Mouse (Mus musculus): ENCODE data around the gene Zfp729a.
A peak's percentile ranks its signal among the peaks of the same experiment; 100 is the strongest.
"Not testable (repeated sequence)": the region's sequence is repeated elsewhere in the genome, so short reads cannot be mapped to it uniquely, and the experiment has no call there.

Zfp729a gene

DNA sequence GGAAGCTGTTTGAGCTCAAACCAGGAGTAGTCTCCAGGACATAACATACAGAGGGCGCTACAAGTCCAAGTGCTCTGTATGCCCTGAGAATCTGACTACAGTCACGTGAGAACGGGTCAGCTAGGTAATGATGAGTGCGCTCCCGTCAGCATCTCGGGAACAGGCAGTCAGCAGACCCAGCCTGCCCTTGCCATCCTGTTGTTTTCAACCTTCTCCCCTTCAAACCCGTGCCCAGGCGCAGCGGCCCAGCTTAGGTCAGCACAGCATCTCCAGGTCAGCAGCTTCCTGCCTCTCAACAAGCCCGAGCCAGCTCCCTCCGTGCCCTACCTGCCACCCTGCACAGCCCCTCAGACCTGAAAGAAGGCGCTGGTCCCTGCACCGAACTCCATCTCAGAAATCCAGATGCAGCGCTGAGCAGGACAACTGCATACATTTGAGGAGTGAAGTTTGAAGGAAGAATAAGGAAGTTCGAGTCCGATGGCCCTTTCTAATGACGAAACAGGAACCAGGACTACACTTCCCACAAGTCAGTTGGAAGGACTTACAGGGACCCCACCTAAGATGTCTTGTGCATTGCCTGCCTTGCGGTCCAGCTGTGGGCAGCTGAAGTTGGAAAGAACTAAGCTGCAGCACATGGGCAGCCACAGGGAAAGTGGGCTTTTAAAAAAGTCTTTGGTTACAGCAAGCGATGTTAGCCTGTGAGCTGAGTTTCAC lies at the start of gene Zfp729a, which contains the start of gene Gm49345:
TSS of gene Zfp729a (minus strand) at position 498 of the 714 bp plus-strand sequence.
TSS of gene Gm49345 (minus strand) at position 476 of the 714 bp plus-strand sequence.
- DNase-seq = peak; percentile 60 to 79

DNA sequence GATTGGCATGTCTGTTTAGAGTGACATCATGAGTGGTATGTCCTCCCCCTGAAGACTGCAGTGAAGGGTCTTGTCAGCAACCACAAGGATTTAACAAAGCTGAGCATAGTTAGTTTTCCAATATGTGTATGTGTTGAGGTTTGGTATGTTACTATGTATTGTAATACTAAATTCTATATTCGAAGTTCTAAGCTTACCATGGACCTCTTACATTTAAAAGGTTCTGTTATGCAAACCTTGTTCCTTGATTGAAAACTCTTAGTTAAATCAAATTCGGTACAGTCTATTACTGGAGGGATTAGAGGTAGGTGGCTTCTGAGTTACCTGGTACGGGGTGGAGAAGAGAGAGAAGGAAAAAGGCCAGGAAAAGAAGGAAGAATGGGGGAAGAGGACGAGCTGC lies 49.4 kb upstream of the Zfp729a start, which contains the start of gene Zfp738:
TSS of gene Zfp738 (minus strand) at position 101 of the 400 bp plus-strand sequence.
- DNase-seq = no peak

DNA sequence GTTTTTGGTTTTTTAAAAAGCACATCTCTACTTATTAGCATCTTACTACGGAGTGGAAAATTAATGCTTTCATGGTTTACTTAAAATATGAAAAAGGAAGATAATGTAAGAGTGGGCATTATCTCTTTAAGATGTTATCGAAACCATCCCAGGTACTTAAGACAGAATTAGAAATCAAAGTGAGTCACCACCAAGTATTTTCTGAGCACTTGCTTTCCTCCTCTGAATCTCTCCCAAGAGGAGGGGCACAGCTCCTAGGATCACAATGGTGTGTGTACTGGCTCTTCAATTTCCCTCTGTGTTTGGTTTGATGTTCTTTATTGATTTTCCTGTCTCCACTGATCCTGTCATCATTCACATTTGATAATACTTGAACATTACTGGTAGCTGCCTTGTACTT lies 46.2 kb upstream of the Zfp729a start:
- not testable (repeated sequence) for DNase-seq

DNA sequence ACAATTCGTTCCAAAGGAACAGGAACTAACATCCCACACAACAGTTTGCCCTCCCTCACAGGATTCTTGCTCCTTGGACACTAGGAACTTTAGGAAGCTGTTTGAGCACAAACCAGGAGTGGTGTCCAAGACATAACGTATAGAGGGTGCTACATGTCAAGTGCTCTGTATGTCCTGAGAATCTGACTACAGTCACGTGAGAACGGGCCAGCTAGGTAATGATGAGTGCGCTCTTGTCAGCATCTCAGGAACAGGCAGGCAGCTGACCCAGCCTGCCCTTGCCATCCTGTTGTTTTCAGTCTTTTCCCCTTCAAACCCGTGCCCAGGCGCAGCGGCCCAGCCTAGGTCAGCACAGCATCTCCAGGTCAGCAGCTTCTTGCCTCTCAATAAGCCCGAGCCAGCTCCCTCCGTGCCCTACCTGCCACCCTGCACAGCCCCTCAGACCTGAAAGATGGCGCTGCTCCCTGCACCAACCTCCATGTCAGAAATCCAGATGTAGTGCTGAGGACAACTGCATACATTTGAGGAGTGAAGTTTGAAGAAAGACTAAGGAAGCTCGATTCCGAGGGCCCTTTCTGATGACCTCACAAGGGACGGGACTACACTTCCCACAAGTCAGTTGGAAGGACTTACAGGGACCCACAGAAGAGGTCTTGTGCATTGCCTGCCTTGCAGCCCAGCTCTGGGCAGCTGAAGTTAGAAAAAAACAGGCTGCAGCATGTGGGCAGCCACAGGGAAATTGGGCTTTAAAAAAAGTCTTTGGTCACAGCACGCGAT lies 45.6 kb upstream of the Zfp729a start:
- peak; percentile 55 to 71 for DNase-seq

DNA sequence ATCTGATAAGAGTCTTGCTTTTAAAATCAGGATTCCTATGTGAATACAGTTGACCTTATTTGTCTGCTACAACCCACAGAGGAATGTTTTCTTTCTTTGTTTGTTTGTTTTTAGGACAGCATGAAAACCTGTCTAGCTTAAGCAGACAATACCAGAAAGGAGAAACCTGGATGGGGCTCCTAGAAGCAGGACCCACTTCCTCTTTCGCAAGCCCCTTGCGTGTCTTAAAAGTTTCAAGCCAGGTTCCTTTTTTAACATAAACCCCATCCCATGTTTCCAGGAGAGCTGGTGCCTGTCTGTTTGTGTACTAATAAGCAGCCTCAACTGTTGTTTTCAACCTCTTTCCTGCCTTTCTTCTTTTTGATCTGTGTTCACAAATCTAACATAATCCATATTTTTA lies 37.3 kb upstream of the Zfp729a start:
- no peak for DNase-seq

DNA sequence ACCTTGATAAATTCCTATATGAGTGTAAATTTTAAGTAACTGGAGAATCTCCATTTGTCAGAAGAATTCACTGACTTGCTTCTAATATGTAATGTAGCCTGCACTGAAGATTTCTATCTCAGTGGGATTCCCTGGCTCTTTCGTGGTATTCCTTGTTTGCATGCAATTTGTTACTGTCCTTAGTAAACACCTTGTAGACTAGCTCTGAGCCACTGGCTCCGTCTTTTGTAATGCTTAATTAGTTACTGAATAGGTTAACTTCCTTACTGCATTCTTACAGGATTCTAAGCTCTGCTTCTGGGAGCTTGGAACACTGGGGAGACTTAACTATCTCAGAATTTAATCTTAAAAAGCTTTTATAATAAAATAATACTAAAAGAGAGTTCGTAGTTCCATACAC lies 14.9 kb upstream of the Zfp729a start:
- no peak for DNase-seq

DNA sequence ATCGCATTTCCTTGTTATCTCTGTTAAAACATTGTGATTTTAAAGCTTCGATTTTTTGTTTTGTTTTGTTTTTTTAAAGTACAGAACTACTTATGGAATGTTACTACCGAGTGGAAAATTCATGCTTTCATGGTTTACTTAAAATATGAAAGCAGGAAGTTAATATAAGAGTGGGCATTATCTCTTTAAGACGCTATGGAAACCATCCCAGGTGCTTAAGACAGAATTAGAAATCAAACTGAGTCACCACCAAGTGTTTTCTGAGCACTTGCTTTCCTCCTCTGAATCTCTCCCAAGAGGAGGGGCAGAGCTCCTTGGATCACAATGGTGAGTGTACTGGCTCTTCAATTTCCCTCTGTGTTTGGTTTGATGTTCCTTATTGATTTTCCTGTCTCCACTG lies 27.5 kb downstream of the Zfp729a start:
- DNase-seq = no peak

DNA sequence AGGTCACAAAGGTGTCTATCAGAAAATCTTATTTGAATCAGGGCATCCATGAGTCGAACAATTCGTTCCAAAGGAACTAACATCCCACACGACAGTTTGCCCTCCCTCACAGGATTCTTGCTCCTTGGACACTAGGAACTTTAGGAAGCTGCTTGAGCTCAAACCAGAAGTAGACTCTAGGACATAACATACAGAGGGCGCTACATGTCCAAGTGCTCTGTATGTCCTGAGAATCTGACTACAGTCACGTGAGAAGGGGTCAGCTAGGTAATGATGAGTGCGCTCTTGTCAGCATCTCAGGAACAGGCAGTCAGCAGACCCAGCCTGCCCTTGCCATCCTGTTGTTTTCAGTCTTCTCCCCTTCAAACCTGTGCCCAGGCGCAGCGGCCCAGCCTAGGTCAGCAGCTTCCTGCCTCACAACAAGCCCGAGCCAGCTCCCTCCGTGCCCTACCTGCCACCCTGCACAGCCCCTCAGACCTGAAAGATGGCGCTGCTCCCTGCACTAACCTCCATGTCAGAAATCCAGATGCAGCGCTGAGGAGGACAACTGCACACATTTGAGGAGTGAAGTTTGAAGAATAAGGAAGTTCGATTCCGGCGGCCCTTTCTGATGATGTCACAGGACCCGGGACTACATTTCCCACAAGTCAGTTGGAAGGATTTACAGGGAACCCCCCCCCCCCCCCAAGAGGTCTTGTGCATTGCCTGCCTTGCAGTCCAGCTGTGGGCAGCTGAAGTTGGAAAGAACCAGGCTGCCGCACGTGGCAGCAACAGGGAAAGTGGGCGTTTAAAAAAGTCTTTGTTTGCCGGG lies 28.3 kb downstream of the Zfp729a start, which contains the start of gene Zfp729b:
TSS of gene Zfp729b (minus strand) at position 642 of the 811 bp plus-strand sequence.
- peak; percentile 73 to 85 for DNase-seq

DNA sequence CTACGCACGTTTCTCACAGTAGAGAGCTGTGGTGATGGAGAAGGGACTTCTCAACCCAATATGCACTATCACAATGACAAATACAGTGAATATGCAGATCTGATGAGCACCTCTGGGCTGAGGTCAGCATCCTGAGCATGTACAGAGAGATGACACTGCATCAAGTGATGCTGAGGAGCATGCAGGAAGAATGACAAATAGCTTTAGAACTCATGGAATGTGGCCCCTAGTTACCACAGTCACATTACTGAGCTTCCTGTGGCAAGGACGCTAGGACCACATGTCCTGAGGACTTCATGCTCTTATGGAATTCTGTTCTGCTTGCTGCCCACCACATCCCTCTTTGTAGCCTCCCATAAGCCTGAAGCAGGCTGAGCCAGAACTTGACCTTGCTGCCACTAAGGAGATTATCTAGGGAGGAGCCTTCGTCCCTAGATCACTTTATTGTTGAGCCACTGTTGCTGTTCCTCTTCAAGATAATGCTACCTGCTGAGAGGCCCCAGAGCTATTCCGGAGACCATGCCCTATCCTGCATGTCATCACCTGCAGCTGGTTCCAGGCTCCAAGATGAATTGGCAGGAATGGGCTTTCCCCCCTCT lies 64.9 kb downstream of the Zfp729a start:
- DNase-seq = no peak

Data from thymus, adult 18-20 months (tissue).